Mouse (Mus musculus): Measurements from ENCODE around the gene Dnah2.
"Not testable (repeated sequence)": the region's sequence is repeated elsewhere in the genome, so short reads cannot be mapped to it uniquely, and the experiment has no call there.

Gene Dnah2

DNA sequence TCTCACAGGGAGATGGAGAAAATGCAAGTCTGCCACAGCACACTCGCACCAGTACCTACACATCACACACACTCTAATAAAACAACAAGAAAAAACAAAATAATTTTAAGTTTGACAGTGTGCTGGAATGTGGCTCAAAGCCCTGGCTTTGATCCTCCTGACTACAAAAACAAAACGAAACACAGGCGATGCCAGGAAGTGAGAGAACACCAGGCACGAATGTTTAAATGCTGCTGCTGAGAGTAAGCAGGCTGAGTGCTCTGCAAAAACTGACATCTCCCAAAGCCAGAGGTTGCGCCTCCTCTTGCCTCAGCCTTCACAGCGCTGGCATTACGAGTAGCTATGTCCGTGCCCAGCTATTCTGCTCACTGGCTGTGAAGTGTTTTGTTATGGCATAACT lies 16.2 kb upstream of the Dnah2 start:
- no peak for DNase-seq (ENCODE audit: extremely low read depth, insufficient read length, low spot score)

DNA sequence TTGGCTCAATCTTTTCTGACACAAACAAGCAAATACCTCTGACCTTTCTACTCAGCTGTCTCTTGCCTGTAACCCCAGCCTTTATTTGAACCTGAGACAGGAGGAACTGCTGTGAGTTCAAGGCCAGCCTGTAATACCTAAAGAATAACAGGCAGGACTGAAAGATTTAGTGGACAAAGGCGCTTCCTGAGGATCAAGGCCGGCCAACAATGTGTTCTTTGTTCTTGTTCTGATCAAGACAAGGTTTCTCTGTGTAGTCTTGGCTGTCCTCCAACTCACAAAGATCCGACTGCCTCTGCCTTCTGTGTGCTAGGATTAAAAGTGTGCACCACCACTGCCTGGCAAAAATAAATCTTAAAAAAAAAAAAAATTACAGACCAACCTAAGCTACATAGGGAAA lies 15.5 kb upstream of the Dnah2 start:
- DNase-seq (ENCODE audit: extremely low read depth, insufficient read length, low spot score) = no peak

DNA sequence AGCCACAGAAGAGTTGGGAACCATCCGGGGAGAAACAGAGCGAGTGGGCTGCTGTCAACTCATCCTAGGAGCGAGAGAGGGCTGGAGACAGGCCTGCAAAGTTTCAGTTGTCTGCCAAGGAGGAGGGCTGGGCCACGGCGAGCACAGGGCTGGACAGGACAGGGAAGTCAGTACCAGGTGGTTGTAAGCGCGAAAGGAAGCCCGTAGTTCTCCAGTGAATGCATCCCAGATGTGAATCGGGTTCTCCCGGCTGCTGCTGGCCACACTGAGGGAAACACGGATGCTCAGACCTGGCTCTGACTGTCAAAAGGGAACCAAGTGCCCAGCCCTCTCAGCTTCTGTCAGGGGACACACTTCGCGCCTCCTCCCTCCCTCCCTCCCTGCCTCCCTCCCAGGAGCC lies 14.5 kb upstream of the Dnah2 start:
- no peak for DNase-seq (ENCODE audit: extremely low read depth, insufficient read length, low spot score)

DNA sequence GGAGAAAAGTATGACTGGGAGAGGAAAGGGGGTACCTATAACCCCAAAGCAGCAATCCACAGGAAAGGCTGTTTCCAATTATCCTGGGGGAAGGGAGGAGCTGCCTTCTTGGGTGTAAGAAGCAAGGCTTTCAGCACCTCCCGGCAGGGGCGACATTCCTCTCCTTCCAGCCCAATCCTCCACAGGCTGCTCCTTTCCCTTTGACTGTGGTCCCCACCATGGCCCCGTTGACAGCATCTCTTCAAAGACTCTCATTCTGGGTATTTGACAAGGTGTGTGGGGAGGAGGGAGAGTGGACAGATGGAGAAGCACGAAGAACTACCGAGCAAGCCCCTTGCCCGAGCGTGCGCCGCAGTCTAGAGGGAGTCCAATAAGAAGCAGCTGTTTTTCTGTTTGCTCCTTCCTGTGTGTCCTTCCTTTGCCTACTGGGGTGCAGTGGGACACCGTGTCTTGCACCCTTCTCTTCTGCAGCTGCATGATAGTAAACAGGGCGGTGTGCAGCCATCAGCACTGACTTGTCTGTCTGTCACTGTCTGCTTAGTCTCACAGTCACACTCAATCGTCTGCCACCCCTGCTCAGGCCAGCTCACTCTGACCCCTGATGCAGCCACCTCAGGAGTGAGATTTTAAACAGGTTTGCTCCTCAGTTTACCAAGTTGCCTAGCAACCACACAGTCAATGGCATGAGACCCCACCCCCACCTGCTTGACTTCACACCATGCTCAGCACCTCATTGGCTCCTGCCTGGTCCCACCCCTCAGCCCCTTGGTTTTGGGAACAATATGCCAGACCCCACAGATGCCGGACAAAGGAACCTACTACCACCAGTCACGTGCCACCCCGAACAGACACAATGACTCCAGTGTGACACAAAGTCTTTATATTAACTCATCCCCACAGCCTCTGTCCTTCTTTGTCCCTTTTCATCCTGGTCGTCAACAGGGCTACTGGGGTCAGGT lies 12.3 kb upstream of the Dnah2 start:
- no peak for DNase-seq (ENCODE audit: extremely low read depth, insufficient read length, low spot score)

DNA sequence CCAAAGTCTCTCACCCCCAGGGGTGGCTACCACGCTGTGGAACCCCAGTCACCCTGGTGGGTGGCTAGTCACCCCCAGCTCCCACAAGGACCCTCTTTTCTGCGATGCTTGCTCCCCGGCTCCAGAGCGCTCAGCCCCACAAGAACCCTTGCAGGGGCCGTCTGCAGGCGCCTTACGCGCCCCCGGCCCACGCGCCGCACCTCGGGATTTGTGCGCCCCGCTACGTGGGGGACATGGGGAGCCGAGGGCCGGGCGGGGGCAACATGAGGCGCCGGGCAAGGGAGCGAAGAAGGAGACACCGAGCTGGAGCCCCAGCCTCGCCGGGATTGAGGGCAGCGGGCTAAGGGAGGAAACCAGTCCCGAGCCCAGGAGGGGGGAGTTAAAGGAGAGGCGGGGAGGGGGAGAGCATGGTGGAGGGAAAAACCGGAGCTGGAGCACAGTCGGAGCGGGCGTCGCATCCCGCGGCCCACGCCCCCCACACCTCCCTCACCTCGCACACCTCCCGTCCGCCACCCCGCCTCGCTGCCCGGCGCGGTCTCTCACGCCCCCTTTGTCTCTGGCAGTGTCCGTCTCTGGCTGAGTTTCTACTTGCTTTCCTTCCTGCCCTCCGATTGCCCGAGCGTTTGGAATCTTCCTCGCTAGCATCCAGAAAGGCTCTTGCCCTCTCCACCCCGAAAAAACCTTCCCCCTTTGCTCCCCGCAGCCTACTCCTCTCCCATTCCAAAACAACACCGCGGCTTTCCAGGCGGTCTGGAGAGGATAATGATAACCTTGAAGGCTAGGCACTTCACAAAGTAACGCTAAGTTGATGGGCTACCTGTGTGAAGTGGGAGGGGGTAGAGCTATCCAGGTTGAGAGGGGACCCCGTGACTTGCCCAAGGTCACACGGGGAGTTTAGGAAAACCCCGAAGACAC lies 11.2 kb upstream of the Dnah2 start, which contains the start of gene Efnb3:
TSS of gene Efnb3 (minus strand) at position 355 of the 915 bp plus-strand sequence.
- no peak for DNase-seq (ENCODE audit: extremely low read depth, insufficient read length, low spot score)

DNA sequence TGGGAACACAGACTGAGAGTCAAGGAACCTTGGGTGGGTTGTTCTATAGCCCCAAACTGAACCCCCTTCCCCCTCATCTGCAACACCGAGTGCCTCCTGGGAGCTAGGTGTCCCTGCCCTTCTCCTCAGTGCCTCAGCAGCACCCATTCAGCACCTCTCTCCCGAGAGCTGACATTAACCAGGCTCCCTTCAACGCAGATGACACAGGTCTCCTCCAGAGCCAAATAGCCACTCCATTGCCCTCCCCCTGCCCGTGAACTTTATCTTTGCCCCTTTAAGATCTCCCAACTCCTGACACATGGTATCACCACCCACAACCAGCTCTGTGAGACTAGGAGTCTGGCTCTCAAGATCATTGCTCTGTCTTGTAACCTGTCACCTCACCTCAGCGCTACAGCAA lies 10.3 kb upstream of the Dnah2 start:
- no peak for DNase-seq (ENCODE audit: extremely low read depth, insufficient read length, low spot score)

DNA sequence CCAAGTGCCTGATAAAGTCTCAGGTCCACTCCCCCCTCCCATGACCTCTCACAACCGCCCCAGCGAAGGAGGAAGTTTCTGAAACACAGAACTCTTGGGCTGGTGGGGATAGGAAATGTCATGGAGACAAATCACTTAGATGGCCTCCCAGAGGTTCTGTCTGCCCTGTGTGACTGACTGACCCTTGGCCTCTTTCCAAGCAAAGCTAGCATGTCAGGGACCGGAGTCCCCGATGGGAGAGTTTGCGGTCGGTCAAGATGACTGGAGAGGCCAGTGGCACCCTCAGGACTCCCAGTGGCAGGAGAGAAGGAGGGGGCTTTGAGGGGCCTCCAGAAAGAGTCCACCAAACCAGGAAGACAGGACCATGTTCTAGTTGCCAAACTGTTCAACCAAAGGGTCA lies 9.8 kb upstream of the Dnah2 start:
- no peak for DNase-seq (ENCODE audit: extremely low read depth, insufficient read length, low spot score)

DNA sequence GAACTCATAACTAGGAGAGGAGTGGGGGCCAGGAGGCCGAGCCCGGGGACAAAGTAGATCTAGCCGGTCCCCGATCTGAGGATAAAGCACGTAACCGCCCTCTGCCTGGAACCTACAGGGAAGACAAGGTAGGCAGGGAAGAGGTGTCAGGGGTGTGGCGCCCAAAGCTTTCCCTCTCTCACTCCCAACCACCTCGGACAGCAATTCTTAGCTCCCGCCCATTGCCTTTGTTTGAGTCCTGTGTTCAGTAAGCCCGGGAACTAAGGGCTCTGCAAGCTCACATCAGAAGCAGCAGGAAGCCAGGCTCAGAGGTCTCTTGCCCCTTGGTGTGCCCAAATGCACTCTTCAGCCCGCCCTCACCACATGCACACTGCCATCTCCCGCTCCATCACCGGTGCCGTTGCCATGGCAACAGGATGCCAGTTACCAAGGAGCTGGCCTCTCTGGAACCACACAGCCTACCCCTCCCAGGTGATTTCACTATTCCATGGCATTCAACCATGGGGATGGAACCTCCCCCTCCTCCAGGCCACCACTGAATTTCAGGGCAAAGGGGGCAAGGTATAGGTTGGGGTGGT lies 8.6 kb upstream of the Dnah2 start:
- no peak for DNase-seq (ENCODE audit: extremely low read depth, insufficient read length, low spot score)

DNA sequence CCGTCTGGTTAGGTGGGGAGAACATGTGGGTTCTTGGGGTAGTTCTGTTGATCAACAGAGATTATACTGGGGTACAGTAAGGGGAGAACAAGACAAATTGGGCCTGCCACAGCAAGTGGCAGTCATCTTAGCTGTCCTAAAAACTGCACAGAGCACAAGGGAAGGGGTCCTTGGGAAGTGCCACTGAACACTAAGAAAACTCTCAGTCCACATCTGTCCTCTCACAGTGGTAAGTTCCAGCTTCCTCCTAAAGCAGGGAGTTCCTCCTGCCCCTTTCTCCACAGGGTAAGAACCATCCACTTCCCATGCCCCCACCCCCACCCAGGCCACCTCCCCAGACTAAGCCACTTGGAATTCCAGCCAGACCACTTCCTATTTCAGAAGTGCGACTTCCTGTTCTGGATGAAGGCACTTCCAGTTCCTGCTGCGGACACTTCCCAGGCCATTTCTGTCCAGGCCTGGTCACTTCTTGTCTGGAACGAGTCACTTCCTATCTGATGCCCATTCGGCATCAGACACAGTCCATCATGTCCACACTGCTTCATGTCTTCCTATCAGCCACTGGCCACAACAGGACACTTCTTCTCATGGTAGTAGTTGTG lies 5.7 kb upstream of the Dnah2 start:
- DNase-seq (ENCODE audit: extremely low read depth, insufficient read length, low spot score) = no peak

DNA sequence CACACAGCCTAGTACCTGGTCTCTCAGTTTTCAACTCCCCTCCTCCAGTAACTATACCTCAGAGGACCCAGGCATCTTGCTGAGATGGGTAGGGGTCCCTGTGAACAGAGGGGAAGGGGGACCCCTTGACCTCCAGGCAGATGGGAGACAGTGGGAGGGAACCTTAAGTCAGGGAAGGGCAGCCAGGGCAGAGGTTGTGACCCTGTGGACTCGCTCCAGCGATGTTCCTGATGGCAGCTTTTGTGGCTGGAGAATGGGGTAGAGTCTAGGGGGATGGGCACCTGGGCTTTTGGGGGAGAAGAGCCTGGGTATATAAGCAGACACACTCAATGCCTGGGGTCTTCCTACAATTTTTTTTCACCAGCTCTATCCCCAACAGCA lies 4.4 kb upstream of the Dnah2 start:
- no peak for DNase-seq (ENCODE audit: extremely low read depth, insufficient read length, low spot score)

DNA sequence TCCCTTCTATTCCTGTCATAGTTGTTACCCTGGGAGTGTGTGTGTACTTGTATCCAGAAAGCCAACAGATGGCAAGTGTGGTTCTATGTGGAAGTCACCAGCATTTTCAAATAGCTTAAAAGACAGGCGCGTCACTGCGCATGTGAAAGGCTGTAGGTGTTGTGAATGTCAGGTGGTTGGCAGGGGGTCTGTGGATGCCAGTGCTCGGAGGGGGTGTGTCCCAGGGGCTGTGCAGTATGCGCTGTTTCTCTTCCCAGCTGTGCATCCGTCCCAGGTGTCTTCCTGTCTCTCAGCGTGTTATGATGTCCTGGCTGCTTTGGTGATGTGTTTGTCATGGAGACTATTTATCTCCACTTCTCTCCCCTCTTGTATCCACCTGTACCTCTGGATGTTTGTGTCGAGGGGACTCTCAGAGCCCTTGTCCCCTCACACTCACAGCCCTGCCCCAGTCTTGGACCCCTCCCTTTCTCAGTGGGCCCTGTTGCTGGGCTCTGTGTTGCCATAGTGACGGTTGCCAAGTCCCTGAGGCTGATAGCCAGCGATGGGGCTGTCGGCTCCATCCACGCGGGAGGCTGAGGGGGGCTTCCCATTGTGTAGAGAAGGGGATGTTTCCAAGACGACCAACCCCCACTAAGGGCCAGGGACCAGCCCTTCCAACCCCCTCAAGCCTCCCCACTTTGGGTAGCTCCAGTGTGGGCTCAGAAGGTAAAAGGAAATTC lies 3.9 kb upstream of the Dnah2 start:
- no peak for DNase-seq (ENCODE audit: extremely low read depth, insufficient read length, low spot score)

DNA sequence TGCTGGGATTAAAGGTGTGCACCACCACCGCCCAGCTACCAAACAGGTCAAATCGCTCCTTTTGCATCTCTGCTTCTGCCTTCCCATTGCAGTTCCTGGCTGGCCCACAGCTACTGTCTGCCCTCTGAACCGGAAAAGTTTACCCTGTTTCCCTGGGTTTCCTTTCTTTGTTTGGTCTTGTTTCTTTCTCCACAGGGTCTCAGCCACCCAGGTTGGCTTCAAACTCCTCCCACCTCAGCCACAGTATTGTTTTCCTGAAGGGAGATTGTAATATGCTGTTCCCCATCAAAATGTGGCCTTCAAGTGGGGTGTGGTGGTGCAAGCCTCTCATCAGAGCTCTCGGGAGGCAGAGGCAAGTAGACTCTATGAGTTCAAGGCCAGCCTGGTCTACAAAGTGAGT lies 2.4 kb upstream of the Dnah2 start:
- no peak for DNase-seq (ENCODE audit: extremely low read depth, insufficient read length, low spot score)

DNA sequence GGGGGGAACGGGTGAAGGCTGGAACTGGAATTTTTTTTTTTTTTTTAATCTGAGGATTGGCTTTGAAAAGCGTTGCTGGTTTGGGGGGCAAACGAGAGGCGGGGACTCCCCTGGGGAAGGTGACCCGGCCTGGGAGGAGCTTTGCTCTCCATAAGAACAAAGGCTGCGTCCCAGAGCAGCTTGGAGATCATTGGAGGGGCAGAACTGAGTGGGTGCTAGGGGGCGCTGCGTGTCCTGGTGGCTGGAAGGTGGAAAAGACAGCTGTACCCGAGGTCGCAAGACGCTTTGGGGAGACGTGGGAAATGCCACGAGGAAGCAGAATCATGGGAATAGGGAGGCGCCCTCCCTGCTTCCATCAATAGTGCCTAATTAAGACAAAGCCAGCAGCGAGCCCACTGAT lies 1.8 kb downstream of the Dnah2 start:
- DNase-seq (ENCODE audit: extremely low read depth, insufficient read length, low spot score) = no peak

DNA sequence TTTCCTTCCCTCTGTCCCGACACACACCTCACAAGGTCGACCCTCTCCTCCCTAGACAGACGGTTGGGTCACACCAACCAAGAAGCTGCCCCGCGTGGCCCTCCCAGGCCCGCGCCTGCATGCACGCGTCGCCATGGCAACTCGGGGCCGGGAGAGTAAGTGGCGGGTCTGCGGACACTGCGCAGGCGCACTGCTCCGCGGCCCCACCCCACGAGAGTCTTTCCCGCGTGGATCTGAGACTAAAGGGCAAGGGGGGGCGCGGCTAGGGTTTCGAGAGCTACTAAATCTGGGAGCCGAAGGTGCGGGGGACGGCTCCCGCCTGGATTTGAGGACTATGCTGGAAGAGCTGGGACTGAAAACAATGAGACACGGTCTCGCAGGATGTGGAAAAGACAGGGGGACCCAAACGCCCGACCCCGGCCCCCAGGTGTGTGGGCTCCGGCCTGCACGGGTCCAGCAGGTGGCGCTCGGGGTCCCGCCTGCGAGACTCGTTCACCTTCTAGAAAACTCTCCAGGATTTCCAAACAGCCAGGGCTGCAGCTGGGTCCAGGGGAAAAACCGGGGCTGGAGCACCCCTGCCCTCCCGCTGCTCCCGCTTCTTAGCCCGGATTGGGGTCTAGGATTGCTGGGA lies 2.4 kb downstream of the Dnah2 start:
- DNase-seq (ENCODE audit: extremely low read depth, insufficient read length, low spot score) = no peak

DNA sequence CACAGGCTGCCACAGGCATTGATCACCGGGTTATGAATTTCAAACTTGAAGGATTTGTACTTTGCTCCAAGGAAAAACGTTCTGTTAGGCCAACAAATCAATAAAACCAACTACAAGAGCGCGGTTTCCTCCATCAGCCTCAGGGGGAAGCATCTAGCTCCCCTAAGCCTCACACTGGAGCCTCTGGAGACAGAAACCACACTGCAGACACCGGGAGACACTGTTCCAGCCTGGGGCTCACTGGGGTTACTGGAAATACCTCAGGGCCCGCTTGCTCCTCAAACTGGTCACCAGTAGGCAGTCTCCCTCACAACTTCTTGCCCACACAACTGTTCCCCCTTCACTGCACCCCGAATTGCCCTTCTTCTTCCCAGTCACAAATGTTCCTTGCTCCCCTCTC lies 3.0 kb downstream of the Dnah2 start:
- no peak for DNase-seq (ENCODE audit: extremely low read depth, insufficient read length, low spot score)

DNA sequence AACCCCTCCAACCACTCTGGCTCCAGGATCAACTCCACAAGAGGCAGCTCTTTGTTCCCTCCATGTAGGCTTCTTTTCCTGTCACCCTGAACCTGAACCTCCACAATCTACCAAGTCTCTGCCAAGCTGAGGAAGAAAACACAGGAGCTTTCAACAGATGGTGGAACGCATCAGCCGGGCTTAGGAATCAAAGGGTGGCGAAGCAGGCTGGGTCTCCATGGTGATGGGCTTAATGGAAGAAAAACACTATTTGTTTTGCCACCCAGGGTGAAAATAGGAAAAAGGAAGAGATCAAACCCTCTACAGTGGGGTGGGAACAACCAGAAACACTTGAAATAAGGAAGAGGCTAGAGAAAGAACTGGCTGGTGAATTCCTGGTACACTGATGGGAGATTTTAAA lies 5.3 kb downstream of the Dnah2 start:
- no peak for DNase-seq (ENCODE audit: extremely low read depth, insufficient read length, low spot score)

DNA sequence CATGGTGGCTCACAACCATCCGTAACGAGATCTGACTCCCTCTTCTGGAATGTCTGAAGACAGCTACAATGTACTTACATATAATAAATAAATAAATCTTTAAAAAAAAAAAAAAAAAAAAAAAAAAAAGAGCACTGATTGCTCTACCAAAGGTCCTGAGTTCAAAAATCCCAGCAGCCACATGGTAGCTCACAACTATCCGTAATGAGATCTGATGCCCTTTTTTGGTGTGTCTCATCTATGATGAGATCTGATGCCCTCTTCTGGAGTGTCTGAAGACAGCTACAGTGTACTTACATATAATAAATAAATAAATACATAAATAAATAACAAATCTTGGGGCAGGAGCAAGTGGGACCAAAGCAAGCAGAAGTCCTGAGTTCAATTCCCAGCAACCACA lies 7.2 kb downstream of the Dnah2 start:
- DNase-seq (ENCODE audit: extremely low read depth, insufficient read length, low spot score) = not testable (repeated sequence)

DNA sequence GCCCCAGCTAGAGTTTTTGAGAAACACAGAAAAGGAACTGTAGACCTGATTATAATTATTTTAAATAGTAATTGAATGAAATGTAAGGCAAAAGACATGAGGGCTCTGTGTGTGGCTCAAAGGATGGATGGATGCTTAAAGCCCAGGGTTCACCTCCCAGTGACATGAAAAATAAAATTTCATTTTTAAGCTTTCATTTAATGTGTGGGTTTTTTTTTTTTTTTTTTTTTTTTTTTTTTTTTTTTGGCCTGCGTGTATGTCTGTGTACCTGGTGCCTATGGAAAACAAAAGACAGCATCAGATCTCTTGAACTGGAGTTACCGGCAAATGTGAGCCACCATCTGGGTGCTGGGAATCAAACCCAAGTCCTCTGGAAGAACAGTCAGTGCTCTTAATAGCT lies 8.2 kb downstream of the Dnah2 start:
- no peak for DNase-seq (ENCODE audit: extremely low read depth, insufficient read length, low spot score)

DNA sequence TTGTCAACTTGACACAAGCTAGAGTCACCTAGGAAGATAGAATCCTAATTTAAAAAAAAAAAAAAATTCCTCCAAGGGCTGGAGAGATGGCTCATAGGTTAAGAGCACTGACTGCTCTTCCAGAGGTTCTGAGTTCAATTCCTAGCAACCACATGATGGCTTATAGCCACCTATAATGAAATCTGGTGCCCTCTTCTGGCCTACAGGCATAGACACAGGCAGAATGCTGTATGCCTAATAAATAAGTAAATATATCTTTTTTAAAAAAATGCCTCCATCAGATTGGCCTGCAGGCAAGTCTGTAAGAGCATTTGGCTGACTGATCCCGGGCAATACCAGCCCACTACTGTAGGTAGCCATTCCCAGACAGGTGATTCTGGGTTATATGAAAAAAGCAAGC lies 13.9 kb downstream of the Dnah2 start:
- DNase-seq (ENCODE audit: extremely low read depth, insufficient read length, low spot score) = no peak
